Mouse (Mus musculus) stomach, postnatal 0 days (tissue): ENCODE results near the gene Hmgcr. TPM values are rescaled to one million over a fixed set of nuclear protein-coding genes. Genes with fewer than 3 reads are reported as not detected.

ENCODE experiments used
- ATAC-seq: fragments of 200-750 bp; cut with Nextera tagmentation; 2 replicates; pipeline ENCODE4 v1.8.0; 2017; ENCODE audit not compliant: low FRiP score, low TSS enrichment
- DNase-seq: peaks from one replicate; pipeline ENCODE4 v3.0.0-alpha.2; 2016; ENCODE audit warnings: low spot score
- H3K27ac ChIP-seq: fragments of 300-500 bp; sonication (generic); replicated peaks from 2 replicates; pipeline ENCODE4 v1.5.1; 2014; ENCODE audit warnings: mild to moderate bottlenecking, control low read depth
- H3K27me3 ChIP-seq: fragments of 300-500 bp; sonication (generic); 2 replicates; pipeline ENCODE4 v1.6.1; 2014; ENCODE audit warnings: low read length; ENCODE audit not compliant: control insufficient read depth, insufficient read depth
- H3K36me3 ChIP-seq: fragments of 300-500 bp; sonication (generic); 2 replicates; pipeline ENCODE4 v1.6.1; 2014; ENCODE audit warnings: low read length, mixed read lengths; ENCODE audit not compliant: control insufficient read depth, insufficient read depth
- H3K4me1 ChIP-seq: fragments of 300-500 bp; sonication (generic); replicated peaks from 2 replicates; pipeline ENCODE4 v1.6.1; 2014; ENCODE audit warnings: antibody characterized with exemption; ENCODE audit not compliant: control insufficient read depth, insufficient read depth
- H3K4me2 ChIP-seq: fragments of 300-500 bp; sonication (generic); replicated peaks from 2 replicates; pipeline ENCODE4 v1.6.1; 2014; ENCODE audit warnings: low read depth, mild to moderate bottlenecking, control low read depth, moderate library complexity
- H3K4me3 ChIP-seq: fragments of 300-500 bp; sonication (generic); 2 replicates; pipeline ENCODE4 v1.5.1; 2014; ENCODE audit warnings: low read depth, low read length, control low read depth
- H3K9ac ChIP-seq: fragments of 300-500 bp; sonication (generic); 2 replicates; pipeline ENCODE4 v1.6.1; 2014; ENCODE audit warnings: mild to moderate bottlenecking, low read length, control low read depth, mixed read lengths
- H3K9me3 ChIP-seq: fragments of 300-500 bp; sonication (generic); 2 replicates; pipeline ENCODE4 v1.6.1; 2016; ENCODE audit warnings: low read length; ENCODE audit not compliant: control insufficient read depth
- CTCF ChIP-seq: IDR thresholded peaks from 2 replicates; pipeline ENCODE4 v1.5.1; 2016; ENCODE audit warnings: antibody characterized with exemption, low read depth, mild to moderate bottlenecking, moderate library complexity
- EP300 ChIP-seq: optimal IDR thresholded peaks from 2 replicates; pipeline ENCODE3; 2016; ENCODE audit warnings: antibody characterized with exemption
- WGBS: fragments of 180-500 bp; shearing (Covaris S2); extraction: QIAGEN DNeasy Blood & Tissue Kit; methylation state at CpG from one replicate; pipeline ENCODE4 v1.1.7; 2014; 5-methylcytosine and 5-hydroxymethylcytosine counted together
- polyA plus RNA-seq: library from polyadenylated mRNA; unstranded; fragments of >200 nt; fragmentation: Nextera tagmentation; extraction: Ambion mirVana; gene quantifications from 2 replicates; pipeline ENCODE4 v1.2.1, GENCODE M21; 2015

Hmgcr gene
- polyA plus RNA-seq, 1 experiment from 2014 or later, result 40.9 TPM

GRCm38 (mm10) chr13:96660095-96660860, 10.5 kb downstream of the Hmgcr start:
- Histone ChIP-seq H3K9ac (no peak overlapping the region), H3K4me3 (no peak overlapping the region), H3K36me3 (peaks cover 51% of the 10 kb centered on the region), H3K27ac (no peak overlapping the region), H3K9me3 (no peaks in the 10 kb centered on the region), H3K27me3 (no peaks in the 10 kb centered on the region), H3K4me1 (no peaks in the 10 kb centered on the region), H3K4me2 (no peak overlapping the region)
- 69% methylated on average over 10 of the region's 10 CpGs for WGBS
- ATAC-seq (peak; percentile 51; the same call in 1 of the 2 replicates), DNase-seq (no peak)
- TF ChIP-seq CTCF (no peak), EP300 (no peak)

- TF ChIP-seq CTCF, result no peak
- TF ChIP-seq EP300, result no peak
- no peak overlapping the region for H3K4me2 ChIP-seq
- WGBS, result 83% methylated on average over 7 of the region's 7 CpGs
These were observed 11.8 kb downstream of the Hmgcr start for GRCm38 (mm10) chr13:96658936-96659335.

GRCm38 (mm10) chr13:96656673-96657072, 14.1 kb downstream of the Hmgcr start:
- H3K36me3 ChIP-seq, result peaks cover 51% of the 10 kb centered on the region
- WGBS, result 43% methylated on average over 1 of the region's 1 CpGs
- H3K4me3 ChIP-seq, result no peak overlapping the region
- H3K9ac ChIP-seq, result no peak overlapping the region
- H3K9me3 ChIP-seq, result no peaks in the 10 kb centered on the region
- no peak overlapping the region for H3K27ac ChIP-seq
- ATAC-seq (no peak), DNase-seq (no peak)
- no peaks in the 10 kb centered on the region for H3K27me3 ChIP-seq
- no peak for TF ChIP-seq CTCF
- TF ChIP-seq EP300, result no peak
- no peak overlapping the region for H3K4me2 ChIP-seq
- no peaks in the 10 kb centered on the region for H3K4me1 ChIP-seq

More at GRCm38 (mm10) chr13:96658936-96659335, 11.8 kb downstream of the Hmgcr start:
- H3K27me3 ChIP-seq, result no peaks in the 10 kb centered on the region
- no peak overlapping the region for H3K9ac ChIP-seq
- no peak overlapping the region for H3K27ac ChIP-seq
- ATAC-seq (no peak), DNase-seq (no peak)
- no peaks in the 10 kb centered on the region for H3K4me1 ChIP-seq
- no peak overlapping the region for H3K4me3 ChIP-seq
- peaks cover 46% of the 10 kb centered on the region for H3K36me3 ChIP-seq
- H3K9me3 ChIP-seq, result no peaks in the 10 kb centered on the region

GRCm38 (mm10) chr13:96653041-96653440, 17.7 kb downstream of the Hmgcr start:
- DNase-seq, result no peak
- no peak for TF ChIP-seq EP300
- TF ChIP-seq CTCF, result no peak
- WGBS, result 81% methylated on average over 9 of the region's 9 CpGs

GRCm38 (mm10) chr13:96645822-96646221, 24.9 kb downstream of the Hmgcr start:
- Histone ChIP-seq H3K27ac (no peak overlapping the region), H3K9me3 (no peaks in the 10 kb centered on the region), H3K4me1 (no peaks in the 10 kb centered on the region), H3K9ac (no peak overlapping the region), H3K4me3 (no peak overlapping the region), H3K27me3 (no peaks in the 10 kb centered on the region), H3K4me2 (no peak overlapping the region), H3K36me3 (peaks cover 7% of the 10 kb centered on the region)
- ATAC-seq (no peak), DNase-seq (no peak)
- WGBS, result 62% methylated on average over 5 of the region's 5 CpGs
- no peak for TF ChIP-seq CTCF
- no peak for TF ChIP-seq EP300

More at GRCm38 (mm10) chr13:96653041-96653440, 17.7 kb downstream of the Hmgcr start:
- Histone ChIP-seq H3K27ac (no peak overlapping the region), H3K27me3 (no peaks in the 10 kb centered on the region), H3K36me3 (peaks cover 52% of the 10 kb centered on the region), H3K9ac (no peak overlapping the region), H3K9me3 (no peaks in the 10 kb centered on the region), H3K4me1 (no peaks in the 10 kb centered on the region), H3K4me2 (no peak overlapping the region), H3K4me3 (no peak overlapping the region)
- ATAC-seq, result no peak

- Histone ChIP-seq H3K9ac (no peak overlapping the region), H3K4me2 (no peak overlapping the region), H3K36me3 (peaks cover 4% of the 10 kb centered on the region), H3K4me3 (no peak overlapping the region), H3K27me3 (no peaks in the 10 kb centered on the region), H3K4me1 (no peaks in the 10 kb centered on the region), H3K27ac (no peak overlapping the region), H3K9me3 (no peaks in the 10 kb centered on the region)
- WGBS, result 38% methylated on average over 2 of the region's 2 CpGs
- TF ChIP-seq CTCF (no peak), EP300 (no peak)
- DNase-seq (no peak), ATAC-seq (peak; percentile 59)
These were observed 26.6 kb downstream of the Hmgcr start for GRCm38 (mm10) chr13:96644168-96644567.
